Mouse (Mus musculus): ENCODE measurements at regions not wholly inside any gene's neighbourhood (a gene's known extent, or its start where the extent isn't known, plus 50 kb on each side); places are given as distances from the start of the nearest gene placed in this dataset.

DNA sequence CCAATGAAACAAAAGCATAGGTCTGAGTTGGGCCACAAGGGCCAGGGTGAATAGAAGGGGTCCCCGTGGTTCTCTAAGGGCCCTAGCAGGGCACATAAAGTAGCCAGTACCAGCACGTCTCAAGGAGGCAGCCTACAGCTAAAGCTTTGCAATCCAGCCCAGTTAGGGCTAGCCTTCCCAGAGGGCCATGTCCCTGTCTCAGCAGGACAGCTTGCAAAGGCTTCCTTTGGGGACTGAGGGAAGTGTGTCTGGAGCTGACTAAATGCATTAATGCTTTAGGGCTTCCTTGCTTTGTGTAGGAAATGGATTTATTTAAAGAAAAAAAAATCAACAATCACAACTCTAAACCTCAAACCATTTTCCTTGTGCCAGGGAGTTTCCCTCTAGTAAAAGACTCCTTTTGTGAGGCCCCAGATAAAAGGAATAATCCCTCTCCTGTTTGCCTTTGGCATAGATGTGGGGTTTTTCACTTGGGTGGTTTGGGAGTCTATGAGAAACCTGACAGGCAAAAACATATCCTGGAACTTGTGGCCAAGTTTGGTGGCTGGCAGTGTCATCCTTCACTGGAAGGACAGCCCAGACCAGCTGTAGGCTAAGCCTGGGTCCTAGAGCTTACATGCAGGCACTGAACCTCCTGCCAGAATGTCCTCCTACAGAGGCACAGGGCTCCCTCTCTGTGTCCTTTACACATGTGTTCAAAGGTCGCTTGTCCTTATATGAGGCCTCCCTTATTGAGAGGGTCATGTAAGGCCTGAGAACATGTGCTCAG lies 197.7 kb upstream of the Cxcr4 start:
- no peaks in the 10 kb centered on the region for H3K36me3 ChIP-seq (ENCODE audit: control insufficient read depth, insufficient read depth)
- TF ChIP-seq POLR2AphosphoS2 (IDR thresholded peaks at IDR 0.05; ENCODE audit: insufficient read length, low read depth) (no peak), REST (IDR thresholded peaks at IDR 0.05; ENCODE audit: insufficient read depth, insufficient read length) (no peak), E2F4 (IDR thresholded peaks at IDR 0.05; ENCODE audit: insufficient read depth) (no peak), USF1 (IDR thresholded peaks at IDR 0.05; ENCODE audit: low read depth) (no peak), CEBPB (IDR thresholded peaks at IDR 0.05; ENCODE audit: insufficient read depth, poor library complexity, severe bottlenecking) (no peak), SRF (IDR thresholded peaks at IDR 0.05; ENCODE audit: control insufficient read depth, insufficient read length, low read depth) (no peak), MYOD1 (IDR thresholded peaks at IDR 0.05; ENCODE audit: control insufficient read depth in 1 of 3, insufficient read length in 2 of 3, low read depth in 2 of 3) (no peak), TCF12 (IDR thresholded peaks at IDR 0.05; ENCODE audit: insufficient read depth, poor library complexity, severe bottlenecking) (no peak), MAX (IDR thresholded peaks at IDR 0.05; ENCODE audit: low read depth) (no peak), MYOG (IDR thresholded peaks at IDR 0.05; ENCODE audit: control insufficient read depth in 1 of 3, insufficient read depth in 1 of 3, insufficient read length in 2 of 3, low read depth in 2 of 3) (no peak), POLR2A (IDR thresholded peaks at IDR 0.05; ENCODE audit: insufficient read length, low read depth) (no peak), TCF3 (IDR thresholded peaks at IDR 0.05; ENCODE audit: insufficient read length, low read depth) (no peak)

GRCm38 (mm10) chr1:128788227-128788626 lies 196.1 kb upstream of the Cxcr4 start:
- Histone ChIP-seq H3K36me3 (ENCODE audit: control insufficient read depth, insufficient read depth) (no peaks in the 10 kb centered on the region), H3K79me2 (ENCODE audit: control insufficient read depth, insufficient read depth) (no peaks in the 10 kb centered on the region), H3K27me3 (ENCODE audit: control insufficient read depth, insufficient read depth, insufficient read length) (no peaks in the 10 kb centered on the region), H3K4me2 (ENCODE audit: low read depth) (no peak overlapping the region), H3K4me3 (no peak overlapping the region), H3ac (ENCODE audit: control insufficient read depth, insufficient read length) (no peak overlapping the region)
- TF ChIP-seq MYOG (IDR thresholded peaks at IDR 0.05; ENCODE audit: control insufficient read depth in 1 of 3, insufficient read depth in 1 of 3, insufficient read length in 2 of 3, low read depth in 2 of 3) (no peak), SRF (IDR thresholded peaks at IDR 0.05; ENCODE audit: control insufficient read depth, insufficient read length, low read depth) (no peak)

More for the DNA sequence above, 197.7 kb upstream of the Cxcr4 start:
- no peak overlapping the region for H3K4me2 ChIP-seq (ENCODE audit: low read depth)
- no peak overlapping the region for H3ac ChIP-seq (ENCODE audit: control insufficient read depth, insufficient read length)
- no peak overlapping the region for H3K4me3 ChIP-seq
- H3K79me2 ChIP-seq (ENCODE audit: control insufficient read depth, insufficient read depth): no peaks in the 10 kb centered on the region
- no peaks in the 10 kb centered on the region for H3K27me3 ChIP-seq (ENCODE audit: control insufficient read depth, insufficient read depth, insufficient read length)

DNA sequence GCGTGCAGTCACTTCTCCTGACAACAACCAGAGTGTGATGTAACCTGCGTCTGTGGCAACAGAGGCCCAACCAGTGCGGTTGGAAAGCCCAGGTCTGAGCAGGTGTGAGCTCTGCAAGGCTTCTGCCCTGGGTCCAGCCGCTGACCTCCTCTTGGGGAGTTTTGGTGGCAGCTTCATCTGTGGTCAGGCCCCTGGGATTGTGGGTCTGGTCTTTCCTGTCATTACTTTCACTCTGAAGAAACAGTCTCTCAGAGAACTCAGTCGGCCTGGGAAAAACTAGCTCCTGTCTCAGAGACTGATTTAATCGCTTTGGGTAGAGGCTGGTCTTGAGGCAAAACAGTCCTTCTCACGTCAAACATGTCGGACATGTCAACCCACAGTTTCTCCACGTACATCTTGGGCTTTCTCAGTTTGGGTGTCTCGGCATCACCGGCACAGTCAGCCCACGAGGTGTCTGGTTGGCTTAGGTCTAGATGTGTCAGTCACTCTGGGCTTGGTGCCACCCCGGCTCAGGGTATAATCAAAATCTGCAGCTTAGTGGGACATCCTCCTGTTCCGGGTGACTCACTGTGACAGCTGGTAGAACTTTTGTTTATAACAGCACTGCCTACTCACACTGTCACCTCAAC lies 195.0 kb upstream of the Cxcr4 start:
- Histone ChIP-seq H3K4me2 (ENCODE audit: low read depth) (peak overlapping the region; percentile 88), H3ac (ENCODE audit: control insufficient read depth, insufficient read length) (no peak overlapping the region), H3K4me3 (peak overlapping the region; percentile 7), H3K27me3 (ENCODE audit: control insufficient read depth, insufficient read depth, insufficient read length) (no peaks in the 10 kb centered on the region), H3K79me2 (ENCODE audit: control insufficient read depth, insufficient read depth) (no peaks in the 10 kb centered on the region), H3K36me3 (ENCODE audit: control insufficient read depth, insufficient read depth) (no peaks in the 10 kb centered on the region)
- TF ChIP-seq POLR2AphosphoS2 (IDR thresholded peaks at IDR 0.05; ENCODE audit: insufficient read length, low read depth) (no peak), E2F4 (IDR thresholded peaks at IDR 0.05; ENCODE audit: insufficient read depth) (no peak), POLR2A (IDR thresholded peaks at IDR 0.05; ENCODE audit: insufficient read length, low read depth) (no peak), CEBPB (IDR thresholded peaks at IDR 0.05; ENCODE audit: insufficient read depth, poor library complexity, severe bottlenecking) (0 out of 2 replicates have a peak, but pooled peaks have one; percentile 5), TCF3 (IDR thresholded peaks at IDR 0.05; ENCODE audit: insufficient read length, low read depth) (no peak), REST (IDR thresholded peaks at IDR 0.05; ENCODE audit: insufficient read depth, insufficient read length) (no peak), MYOD1 (IDR thresholded peaks at IDR 0.05; ENCODE audit: control insufficient read depth in 1 of 3, insufficient read length in 2 of 3, low read depth in 2 of 3) (peak in 2 of 3 experiments; percentile 59 to 86), SRF (IDR thresholded peaks at IDR 0.05; ENCODE audit: control insufficient read depth, insufficient read length, low read depth) (no peak), MAX (IDR thresholded peaks at IDR 0.05; ENCODE audit: low read depth) (no peak), MYOG (IDR thresholded peaks at IDR 0.05; ENCODE audit: control insufficient read depth in 1 of 3, insufficient read depth in 1 of 3, insufficient read length in 2 of 3, low read depth in 2 of 3) (peak; percentile 50 to 74 (median 62)), USF1 (IDR thresholded peaks at IDR 0.05; ENCODE audit: low read depth) (no peak), TCF12 (IDR thresholded peaks at IDR 0.05; ENCODE audit: insufficient read depth, poor library complexity, severe bottlenecking) (no peak)

DNA sequence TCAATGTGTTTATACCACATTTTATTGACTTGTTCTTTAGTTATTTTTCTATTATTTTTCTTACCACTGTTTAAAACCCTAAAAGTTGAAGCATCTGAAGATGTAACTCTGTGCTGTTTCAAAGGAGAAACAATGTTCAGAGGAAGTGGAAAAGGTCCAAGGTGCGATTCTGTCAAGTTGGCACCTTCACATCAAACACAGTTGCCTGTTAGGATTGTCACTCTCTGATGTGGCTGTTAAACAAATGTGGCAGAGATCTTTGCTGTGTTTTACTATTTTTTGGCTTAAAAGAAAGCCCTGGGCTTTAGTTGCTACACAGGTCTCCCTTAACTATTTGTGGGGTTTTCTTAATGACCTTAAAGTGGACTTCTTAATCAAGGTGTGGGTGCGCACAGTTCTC lies 190.2 kb upstream of the Cxcr4 start:
- Histone ChIP-seq H3K4me2 (ENCODE audit: low read depth) (peak overlapping the region; percentile 4), H3K4me3 (no peak overlapping the region), H3K36me3 (ENCODE audit: control insufficient read depth, insufficient read depth) (no peaks in the 10 kb centered on the region), H3ac (ENCODE audit: control insufficient read depth, insufficient read length) (no peak overlapping the region), H3K79me2 (ENCODE audit: control insufficient read depth, insufficient read depth) (no peaks in the 10 kb centered on the region), H3K27me3 (ENCODE audit: control insufficient read depth, insufficient read depth, insufficient read length) (no peaks in the 10 kb centered on the region)
- TF ChIP-seq MYOD1 (IDR thresholded peaks at IDR 0.05; ENCODE audit: control insufficient read depth in 1 of 3, insufficient read length in 2 of 3, low read depth in 2 of 3) (no peak), POLR2A (IDR thresholded peaks at IDR 0.05; ENCODE audit: insufficient read length, low read depth) (no peak), MAX (IDR thresholded peaks at IDR 0.05; ENCODE audit: low read depth) (no peak), MYOG (IDR thresholded peaks at IDR 0.05; ENCODE audit: control insufficient read depth in 1 of 3, insufficient read depth in 1 of 3, insufficient read length in 2 of 3, low read depth in 2 of 3) (no peak), TCF12 (IDR thresholded peaks at IDR 0.05; ENCODE audit: insufficient read depth, poor library complexity, severe bottlenecking) (no peak), CEBPB (IDR thresholded peaks at IDR 0.05; ENCODE audit: insufficient read depth, poor library complexity, severe bottlenecking) (no peak), TCF3 (IDR thresholded peaks at IDR 0.05; ENCODE audit: insufficient read length, low read depth) (no peak), REST (IDR thresholded peaks at IDR 0.05; ENCODE audit: insufficient read depth, insufficient read length) (no peak), USF1 (IDR thresholded peaks at IDR 0.05; ENCODE audit: low read depth) (no peak), POLR2AphosphoS2 (IDR thresholded peaks at IDR 0.05; ENCODE audit: insufficient read length, low read depth) (no peak), SRF (IDR thresholded peaks at IDR 0.05; ENCODE audit: control insufficient read depth, insufficient read length, low read depth) (no peak), E2F4 (IDR thresholded peaks at IDR 0.05; ENCODE audit: insufficient read depth) (no peak)

Measured in myocyte (in vitro differentiated cells).